Mouse (Mus musculus) limb, embryonic 12.5 days (tissue): ENCODE measurements at regions not wholly inside any gene's neighbourhood (a gene's known extent, or its start where the extent isn't known, plus 50 kb on each side); places are given as distances from the start of the nearest gene placed in this dataset.

ENCODE experiments used
- ATAC-seq: fragments of 200-750 bp; cut with Nextera tagmentation; 2 replicates; pipeline ENCODE4 v1.8.0; 2017; ENCODE audit warnings: low read depth, moderate TSS enrichment; ENCODE audit not compliant: insufficient number of reproducible peaks, insufficient read depth, low FRiP score, low TSS enrichment
- H3K27ac ChIP-seq: fragments of 300-500 bp; sonication (generic); 2 replicates; pipeline ENCODE4 v1.5.1; 2016; ENCODE audit warnings: mild to moderate bottlenecking, moderate library complexity
- H3K27me3 ChIP-seq: fragments of 300-500 bp; sonication (generic); 2 replicates; pipeline ENCODE4 v1.6.1; 2016; ENCODE audit warnings: mild to moderate bottlenecking, moderate library complexity
- H3K36me3 ChIP-seq: fragments of 300-500 bp; sonication (generic); 2 replicates; pipeline ENCODE4 v1.6.1; 2016; ENCODE audit warnings: mild to moderate bottlenecking, moderate library complexity
- H3K4me1 ChIP-seq: fragments of 300-500 bp; sonication (generic); replicated peaks from 2 replicates; pipeline ENCODE4 v1.6.1; 2016
- H3K4me2 ChIP-seq: fragments of 300-500 bp; sonication (generic); 2 replicates; pipeline ENCODE4 v1.6.1; 2016; ENCODE audit warnings: mild to moderate bottlenecking, moderate library complexity
- H3K4me3 ChIP-seq: fragments of 300-500 bp; sonication (generic); replicated peaks from 2 replicates; pipeline ENCODE4 v1.5.1; 2016; ENCODE audit warnings: mild to moderate bottlenecking
- H3K9ac ChIP-seq: fragments of 300-500 bp; sonication (generic); replicated peaks from 2 replicates; pipeline ENCODE4 v1.6.1; 2016; ENCODE audit warnings: mild to moderate bottlenecking, moderate library complexity
- H3K9me3 ChIP-seq: fragments of 300-500 bp; sonication (generic); 2 replicates; pipeline ENCODE4 v1.6.1; 2016; ENCODE audit warnings: mild to moderate bottlenecking, moderate library complexity
- WGBS: fragments of 180-500 bp; shearing (Covaris S2); methylation state at CpG from one replicate; pipeline ENCODE4 v1.1.7; 2016; 5-methylcytosine and 5-hydroxymethylcytosine counted together

DNA sequence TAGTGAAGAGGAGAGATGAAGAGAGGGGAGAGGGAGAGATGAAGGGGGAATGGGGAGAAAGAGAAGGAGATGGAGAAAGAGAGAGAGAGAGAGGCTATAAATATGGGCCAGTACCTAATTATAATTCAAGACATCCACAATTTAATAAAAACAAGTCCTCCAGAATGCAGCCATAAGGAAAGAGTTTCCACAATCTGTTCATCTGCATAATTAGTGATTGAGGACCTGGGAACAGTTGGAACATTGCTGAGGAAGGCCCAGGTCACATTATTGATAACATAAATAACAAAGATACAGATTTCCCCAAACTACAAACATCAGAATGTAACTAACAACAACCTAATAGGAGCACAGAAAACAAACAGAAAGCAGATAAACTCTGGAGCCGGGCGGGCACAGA is 483.0 kb upstream of the Mpdz start:
- ATAC-seq: no peak
- WGBS: 47% methylated on average over 2 of the region's 2 CpGs
- H3K4me1 ChIP-seq: peaks cover 20% of the 10 kb centered on the region

DNA sequence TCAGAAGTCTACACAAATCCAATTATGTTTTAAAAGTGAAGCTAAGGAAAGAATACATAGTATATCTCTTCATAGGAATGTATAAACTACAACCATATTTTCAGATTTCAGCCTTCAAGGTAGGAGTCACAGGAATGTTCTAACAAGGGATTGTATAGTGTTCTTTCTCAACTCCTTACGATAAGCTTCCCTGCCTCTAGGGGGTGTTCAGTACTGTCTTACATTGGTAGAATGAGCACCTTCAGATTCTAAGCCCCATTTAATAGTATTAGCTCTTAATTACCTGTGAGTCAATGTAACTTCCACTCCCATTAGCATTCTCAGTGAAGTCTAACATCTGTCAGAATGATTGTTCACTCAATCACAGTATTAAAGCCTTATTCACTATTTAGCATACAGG is 481.5 kb upstream of the Mpdz start:
- Histone ChIP-seq H3K27me3 (no peaks in the 10 kb centered on the region), H3K4me2 (no peak overlapping the region), H3K9me3 (no peaks in the 10 kb centered on the region), H3K36me3 (no peaks in the 10 kb centered on the region), H3K4me3 (no peak overlapping the region), H3K27ac (no peak overlapping the region), H3K4me1 (peaks cover 20% of the 10 kb centered on the region), H3K9ac (no peak overlapping the region)
- WGBS: 83% methylated on average over 1 of the region's 1 CpGs
- ATAC-seq: no peak

More for the DNA sequence above, 483.0 kb upstream of the Mpdz start:
- H3K9me3 ChIP-seq: no peaks in the 10 kb centered on the region
- H3K4me2 ChIP-seq: no peak overlapping the region
- no peak overlapping the region for H3K4me3 ChIP-seq
- no peak overlapping the region for H3K27ac ChIP-seq
- H3K27me3 ChIP-seq: no peaks in the 10 kb centered on the region
- H3K36me3 ChIP-seq: no peaks in the 10 kb centered on the region
- no peak overlapping the region for H3K9ac ChIP-seq

- Histone ChIP-seq H3K9me3 (no peaks in the 10 kb centered on the region), H3K27ac (no peak overlapping the region), H3K4me1 (peaks cover 20% of the 10 kb centered on the region), H3K27me3 (no peaks in the 10 kb centered on the region), H3K36me3 (no peaks in the 10 kb centered on the region), H3K4me3 (no peak overlapping the region), H3K4me2 (no peak overlapping the region), H3K9ac (no peak overlapping the region)
- 80% methylated on average over 3 of the region's 3 CpGs for WGBS
- ATAC-seq: no peak
Measured at GRCm38 (mm10) chr4:81922876-81923275, 480.3 kb upstream of the Mpdz start.

DNA sequence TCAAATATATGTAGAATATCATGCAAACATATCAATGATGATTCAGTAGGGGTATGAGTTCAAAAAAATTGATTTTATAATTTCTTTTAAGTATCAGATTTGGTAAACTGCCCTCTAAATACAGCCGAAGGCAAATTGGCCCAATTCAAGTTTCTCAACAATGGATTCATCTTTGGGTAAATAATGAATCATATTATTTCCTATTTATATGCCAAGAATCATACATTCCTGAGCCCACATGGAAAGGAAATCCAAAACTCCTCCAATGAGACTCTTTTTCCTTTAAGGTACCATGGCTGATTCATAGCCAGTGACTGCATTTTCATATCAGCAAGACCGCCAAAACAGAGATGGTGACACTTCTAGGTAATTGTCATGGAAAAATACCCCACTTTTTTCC is 472.4 kb upstream of the Mpdz start:
- no peak for ATAC-seq
- Histone ChIP-seq H3K4me2 (no peak overlapping the region), H3K27me3 (no peaks in the 10 kb centered on the region), H3K36me3 (no peaks in the 10 kb centered on the region), H3K27ac (no peak overlapping the region), H3K4me3 (no peak overlapping the region), H3K9ac (no peak overlapping the region), H3K9me3 (no peaks in the 10 kb centered on the region), H3K4me1 (0 out of 2 replicates have a peak, but pooled peaks cover 3% of the 10 kb centered on the region)
- 92% methylated on average over 2 of the region's 2 CpGs for WGBS

DNA sequence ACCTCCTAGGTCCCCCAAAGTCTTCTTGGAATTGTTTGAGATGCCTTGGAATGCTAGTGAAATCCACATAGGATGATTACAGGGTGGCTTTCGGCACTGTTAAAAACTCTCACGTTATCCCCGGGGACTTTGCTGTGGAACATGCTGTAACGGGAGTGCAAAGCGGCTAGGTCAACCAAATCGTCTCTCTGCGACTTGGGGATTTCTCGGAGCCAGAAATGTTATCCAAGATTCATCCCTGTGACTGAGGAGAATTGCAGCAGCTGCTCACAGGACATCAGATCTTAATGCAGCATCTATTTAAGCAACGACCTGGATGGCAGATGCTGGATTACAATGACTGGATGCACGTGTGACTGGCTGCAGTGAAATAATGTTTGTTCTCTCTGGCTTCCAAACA is 470.7 kb upstream of the Mpdz start:
- Histone ChIP-seq H3K4me2 (no peak overlapping the region), H3K9ac (no peak overlapping the region), H3K9me3 (no peaks in the 10 kb centered on the region), H3K4me3 (no peak overlapping the region), H3K36me3 (no peaks in the 10 kb centered on the region), H3K4me1 (0 out of 2 replicates have a peak, but pooled peaks cover 3% of the 10 kb centered on the region), H3K27ac (no peak overlapping the region), H3K27me3 (no peaks in the 10 kb centered on the region)
- ATAC-seq: no peak
- WGBS: 77% methylated on average over 10 of the region's 10 CpGs

DNA sequence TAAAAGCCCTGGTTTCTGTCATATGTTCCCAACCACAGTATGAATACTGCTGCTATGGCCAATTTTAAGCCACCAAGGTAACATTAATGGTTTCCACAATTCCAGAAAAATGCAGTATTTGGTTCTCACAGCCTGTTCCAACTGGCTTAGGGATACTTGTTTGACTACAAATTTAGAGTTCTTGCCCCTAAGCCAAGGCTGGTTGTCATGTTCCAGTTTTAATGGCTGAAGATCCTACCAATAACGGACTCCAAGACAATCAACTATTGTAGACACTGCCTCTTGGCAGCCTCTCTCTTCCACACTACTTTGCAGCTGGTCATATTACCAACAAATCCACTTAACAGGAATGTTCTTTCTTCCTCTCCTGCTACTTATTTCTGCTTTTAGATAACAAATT is 470.0 kb upstream of the Mpdz start:
- WGBS: 74% methylated on average over 1 of the region's 1 CpGs
- H3K27me3 ChIP-seq: no peaks in the 10 kb centered on the region
- H3K36me3 ChIP-seq: no peaks in the 10 kb centered on the region
- no peaks in the 10 kb centered on the region for H3K9me3 ChIP-seq
- H3K4me1 ChIP-seq: 0 out of 2 replicates have a peak, but pooled peaks cover 3% of the 10 kb centered on the region
- H3K4me2 ChIP-seq: no peak overlapping the region
- no peak overlapping the region for H3K4me3 ChIP-seq
- no peak for ATAC-seq
- no peak overlapping the region for H3K9ac ChIP-seq
- H3K27ac ChIP-seq: no peak overlapping the region

GRCm38 (mm10) chr4:81899961-81900540 is 457.4 kb upstream of the Mpdz start:
- WGBS: 78% methylated on average over 5 of the region's 5 CpGs
- H3K27me3 ChIP-seq: no peaks in the 10 kb centered on the region
- H3K4me2 ChIP-seq: no peak overlapping the region
- no peak overlapping the region for H3K4me3 ChIP-seq
- no peaks in the 10 kb centered on the region for H3K9me3 ChIP-seq
- no peak overlapping the region for H3K27ac ChIP-seq
- H3K36me3 ChIP-seq: no peaks in the 10 kb centered on the region
- no peak for ATAC-seq
- H3K9ac ChIP-seq: no peak overlapping the region
- no peaks in the 10 kb centered on the region for H3K4me1 ChIP-seq

DNA sequence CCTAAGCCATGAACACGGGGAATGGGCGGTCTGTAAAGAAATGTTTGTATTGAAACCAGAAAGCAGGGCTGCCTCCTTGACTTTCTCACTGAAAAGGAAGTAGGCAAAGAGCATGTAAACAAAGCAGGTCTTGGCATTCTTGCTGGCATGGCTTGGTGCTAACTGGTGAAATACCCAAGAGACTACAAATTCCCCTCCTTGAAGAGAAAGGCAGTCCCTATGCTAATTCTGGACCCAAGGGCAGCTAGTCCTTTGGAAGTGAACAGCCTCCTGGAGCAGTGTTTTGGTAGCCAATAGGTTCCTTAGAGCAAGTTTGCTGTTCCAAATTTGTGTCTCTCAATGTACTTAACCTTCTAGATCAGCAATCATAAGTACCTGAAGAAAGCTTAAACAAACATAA is 456.0 kb upstream of the Mpdz start:
- Histone ChIP-seq H3K4me3 (no peak overlapping the region), H3K9ac (no peak overlapping the region), H3K27ac (no peak overlapping the region), H3K9me3 (no peaks in the 10 kb centered on the region), H3K4me2 (no peak overlapping the region), H3K4me1 (no peaks in the 10 kb centered on the region), H3K36me3 (no peaks in the 10 kb centered on the region), H3K27me3 (no peaks in the 10 kb centered on the region)
- ATAC-seq: no peak
- 87% methylated on average over 2 of the region's 2 CpGs for WGBS

- Histone ChIP-seq H3K4me2 (no peak overlapping the region), H3K27me3 (no peaks in the 10 kb centered on the region), H3K9me3 (no peaks in the 10 kb centered on the region), H3K4me3 (no peak overlapping the region), H3K27ac (no peak overlapping the region), H3K9ac (no peak overlapping the region), H3K4me1 (no peaks in the 10 kb centered on the region), H3K36me3 (no peaks in the 10 kb centered on the region)
- ATAC-seq: no peak
- WGBS: 89% methylated on average over 5 of the region's 5 CpGs
Measured at GRCm38 (mm10) chr4:81897451-81897850, 454.8 kb upstream of the Mpdz start.

DNA sequence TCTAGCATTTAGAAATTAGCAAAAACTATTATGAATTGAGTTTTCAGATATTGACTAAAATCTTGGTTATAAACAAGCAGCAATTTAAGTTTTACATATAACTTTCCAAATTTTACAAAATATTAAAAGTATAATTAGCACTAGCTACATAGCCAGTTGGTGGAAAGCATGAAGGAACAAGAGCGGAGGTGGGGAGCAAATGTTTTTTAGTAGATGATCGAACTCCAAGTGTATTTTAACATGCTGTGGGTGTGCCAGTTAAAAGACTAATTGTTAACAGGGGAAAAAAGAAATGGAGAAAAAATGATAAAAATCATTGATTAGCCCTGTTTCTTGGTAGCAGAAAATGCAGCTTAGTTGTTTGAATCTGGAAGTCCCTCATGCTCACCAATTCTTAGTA is 426.3 kb upstream of the Mpdz start:
- H3K4me1 ChIP-seq: no peaks in the 10 kb centered on the region
- 87% methylated on average over 2 of the region's 2 CpGs for WGBS
- no peak overlapping the region for H3K27ac ChIP-seq
- H3K9me3 ChIP-seq: 0 out of 2 replicates have a peak, but pooled peaks cover 3% of the 10 kb centered on the region
- no peak overlapping the region for H3K4me3 ChIP-seq
- no peaks in the 10 kb centered on the region for H3K27me3 ChIP-seq
- no peaks in the 10 kb centered on the region for H3K36me3 ChIP-seq
- no peak overlapping the region for H3K4me2 ChIP-seq
- H3K9ac ChIP-seq: no peak overlapping the region
- ATAC-seq: no peak

DNA sequence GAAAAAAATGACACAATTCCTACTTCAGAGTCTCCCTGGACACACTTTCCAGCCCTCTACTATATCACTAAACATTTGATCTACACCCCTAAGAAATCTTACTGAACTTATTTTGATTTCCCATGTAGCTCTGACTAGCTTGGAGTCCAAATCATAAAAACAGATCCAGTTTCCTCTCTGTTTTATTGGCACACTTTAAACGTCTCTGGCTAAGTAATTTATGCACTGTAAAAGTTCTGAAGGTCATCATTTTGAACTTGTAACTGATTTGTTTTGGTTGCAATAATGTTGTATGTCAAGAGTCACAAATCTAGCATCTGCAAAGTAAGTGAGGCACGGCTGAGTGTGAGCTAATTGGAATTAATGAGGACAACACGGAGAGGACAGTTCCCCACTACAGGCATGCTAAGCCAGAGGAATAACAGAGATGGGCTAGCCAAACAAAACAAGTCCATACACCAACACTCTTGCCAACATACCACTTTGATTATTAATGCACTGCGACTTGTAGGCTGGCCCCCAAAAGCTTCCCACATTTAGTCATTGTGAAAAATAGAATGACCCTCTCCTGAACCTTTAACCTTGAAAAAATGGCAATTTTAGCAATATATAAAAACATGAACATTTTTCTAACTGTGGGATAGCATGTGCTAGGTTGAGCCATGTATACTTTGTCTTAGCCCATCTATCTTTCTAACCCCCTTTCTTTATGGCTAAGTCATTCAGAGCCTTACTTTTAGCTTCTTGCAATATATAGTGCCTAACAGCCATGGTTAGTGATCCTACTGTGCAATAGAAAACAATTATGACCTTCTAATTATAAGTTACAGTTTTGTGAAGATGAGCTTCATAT is 399.3 kb upstream of the Mpdz start:
- H3K4me3 ChIP-seq: no peak overlapping the region
- ATAC-seq: no peak
- no peaks in the 10 kb centered on the region for H3K36me3 ChIP-seq
- 33% methylated on average over 4 of the region's 4 CpGs for WGBS
- H3K9me3 ChIP-seq: no peaks in the 10 kb centered on the region
- H3K27ac ChIP-seq: no peak overlapping the region
- H3K9ac ChIP-seq: no peak overlapping the region
- H3K27me3 ChIP-seq: no peaks in the 10 kb centered on the region
- 0 out of 2 replicates have a peak, but pooled peaks cover 7% of the 10 kb centered on the region for H3K4me1 ChIP-seq
- H3K4me2 ChIP-seq: no peak overlapping the region
